Mouse (Mus musculus): ENCODE measurements around the gene Slc25a3. TPM values are rescaled to one million over a fixed set of nuclear protein-coding genes. Genes with fewer than 3 reads are reported as not detected.

Gene Slc25a3
- 415 and 417 TPM in 2 replicates for polyA plus RNA-seq (2016; fragmentation: Nextera tagmentation; extraction: Ambion mirVana)

DNA sequence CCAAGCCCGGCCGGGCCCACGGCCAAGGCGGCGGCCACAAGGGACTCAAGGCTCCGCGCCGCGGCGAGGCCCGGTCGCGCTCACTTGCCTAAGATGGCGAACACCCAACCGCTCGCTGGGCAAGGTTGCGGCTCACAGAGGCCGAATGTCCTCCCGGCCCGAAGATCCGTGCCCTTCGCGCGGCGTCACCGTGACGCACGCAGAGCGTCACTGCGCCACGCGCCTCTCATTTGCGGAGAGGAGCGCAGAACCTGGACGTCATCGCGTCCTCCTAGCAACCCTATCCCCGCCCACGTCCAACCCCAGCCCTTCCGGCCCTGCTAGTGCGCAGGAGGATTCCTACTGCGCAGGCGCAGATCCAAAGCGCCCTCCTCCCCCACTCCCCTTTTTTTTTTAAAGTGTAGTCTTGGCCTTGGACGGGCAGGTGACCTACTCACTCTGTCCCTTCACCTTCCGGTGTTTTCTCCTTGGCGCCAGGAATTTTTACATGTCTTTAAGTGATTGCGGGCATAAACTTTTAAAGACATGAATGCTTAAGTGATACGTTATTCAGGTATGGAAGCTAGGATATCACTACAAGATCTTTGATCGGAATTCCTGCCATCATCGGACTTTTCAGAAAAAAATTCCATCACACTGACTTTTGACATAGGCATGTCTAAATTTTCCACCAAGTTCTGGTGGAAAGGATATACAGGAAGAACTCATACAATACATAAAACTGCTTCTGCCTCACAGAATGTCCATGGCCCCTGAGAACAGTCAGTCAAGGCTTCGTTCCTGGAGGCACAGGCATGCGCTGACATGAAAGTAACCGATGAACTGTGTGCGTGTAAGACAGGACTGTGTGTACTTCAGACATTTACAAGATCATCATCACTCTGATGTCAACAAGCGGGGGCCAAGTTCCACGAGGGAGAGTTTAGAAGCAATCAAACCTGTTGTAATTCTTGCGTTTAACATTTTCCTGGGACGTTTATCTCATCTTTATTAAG, at the start of gene Slc25a3:
Gene Slc25a3, minus strand, starts transcription at position 232 of the 995 bp plus-strand sequence.
- Histone ChIP-seq H3K9ac (peak within 1 kb of the TSS; percentile 98), H3K27me3 (replicated peaks) (no peaks in the 10 kb centered on the region), H3K27ac (peak within 1 kb of the TSS; percentile 81), H3K4me1 (peaks cover 16% of the 10 kb centered on the region; the same call in 1 of the 2 replicates), H3K4me3 (peak within 1 kb of the TSS; percentile 98), H3K36me3 (peaks cover 24% of the 10 kb centered on the region), H3K4me2 (replicated peaks) (peak within 1 kb of the TSS; percentile 82), H3K9me3 (no peaks in the 10 kb centered on the region)
- WGBS = 15% methylated on average over 59 of the region's 59 CpGs
- peak; percentile 100 for ATAC-seq (ENCODE audit: low FRiP score, low read depth)

DNA sequence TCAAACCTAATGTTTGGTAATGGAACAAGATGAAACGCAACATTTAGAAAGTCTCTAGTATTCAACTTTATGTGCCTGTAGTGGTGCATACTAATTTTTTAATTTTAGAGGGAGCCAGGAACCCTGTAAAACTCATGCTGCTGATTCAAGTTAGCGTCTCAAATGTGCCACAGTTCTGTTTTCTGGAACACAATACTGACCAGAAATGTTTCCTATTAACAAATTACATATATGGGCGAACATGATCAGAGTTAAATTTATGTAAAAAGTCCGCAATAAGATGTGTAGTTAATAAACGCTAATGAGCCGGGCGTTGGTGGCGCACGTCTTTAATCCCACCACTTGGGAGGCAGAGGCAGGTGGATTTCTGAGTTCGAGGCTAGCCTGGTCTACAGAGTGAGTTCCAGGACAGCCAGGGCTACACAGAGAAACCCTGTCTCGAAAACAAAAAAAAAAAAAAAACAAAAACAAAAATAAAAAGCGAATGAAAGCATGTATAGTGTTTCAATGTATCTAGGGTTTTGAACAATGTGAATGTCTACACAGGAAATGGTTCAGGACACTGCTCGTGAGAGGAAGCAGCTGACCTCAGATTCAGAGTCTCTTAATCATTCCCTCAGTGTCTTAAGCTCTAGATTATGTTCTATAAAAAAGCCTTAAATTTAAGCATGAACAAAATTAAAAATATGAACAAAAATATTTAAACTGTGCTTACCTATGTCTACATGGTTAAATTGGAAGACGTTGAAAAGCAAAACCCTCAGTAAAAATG, 48.7 kb upstream of the Slc25a3 start:
- no peaks in the 10 kb centered on the region for H3K36me3 ChIP-seq
- peak overlapping the region; percentile 97 for H3K4me3 ChIP-seq
- H3K4me1 ChIP-seq = peaks cover 19% of the 10 kb centered on the region
- H3K27ac ChIP-seq = peak overlapping the region; percentile 99; the same call in 1 of the 2 replicates
- no peaks in the 10 kb centered on the region for H3K9me3 ChIP-seq
- ATAC-seq (ENCODE audit: low FRiP score, low read depth) = no peak
- WGBS = 85% methylated on average over 14 of the region's 14 CpGs
- H3K9ac ChIP-seq = peak overlapping the region; percentile 99
- H3K27me3 ChIP-seq (replicated peaks) = no peaks in the 10 kb centered on the region
- H3K4me2 ChIP-seq (replicated peaks) = peak overlapping the region; percentile 74

DNA sequence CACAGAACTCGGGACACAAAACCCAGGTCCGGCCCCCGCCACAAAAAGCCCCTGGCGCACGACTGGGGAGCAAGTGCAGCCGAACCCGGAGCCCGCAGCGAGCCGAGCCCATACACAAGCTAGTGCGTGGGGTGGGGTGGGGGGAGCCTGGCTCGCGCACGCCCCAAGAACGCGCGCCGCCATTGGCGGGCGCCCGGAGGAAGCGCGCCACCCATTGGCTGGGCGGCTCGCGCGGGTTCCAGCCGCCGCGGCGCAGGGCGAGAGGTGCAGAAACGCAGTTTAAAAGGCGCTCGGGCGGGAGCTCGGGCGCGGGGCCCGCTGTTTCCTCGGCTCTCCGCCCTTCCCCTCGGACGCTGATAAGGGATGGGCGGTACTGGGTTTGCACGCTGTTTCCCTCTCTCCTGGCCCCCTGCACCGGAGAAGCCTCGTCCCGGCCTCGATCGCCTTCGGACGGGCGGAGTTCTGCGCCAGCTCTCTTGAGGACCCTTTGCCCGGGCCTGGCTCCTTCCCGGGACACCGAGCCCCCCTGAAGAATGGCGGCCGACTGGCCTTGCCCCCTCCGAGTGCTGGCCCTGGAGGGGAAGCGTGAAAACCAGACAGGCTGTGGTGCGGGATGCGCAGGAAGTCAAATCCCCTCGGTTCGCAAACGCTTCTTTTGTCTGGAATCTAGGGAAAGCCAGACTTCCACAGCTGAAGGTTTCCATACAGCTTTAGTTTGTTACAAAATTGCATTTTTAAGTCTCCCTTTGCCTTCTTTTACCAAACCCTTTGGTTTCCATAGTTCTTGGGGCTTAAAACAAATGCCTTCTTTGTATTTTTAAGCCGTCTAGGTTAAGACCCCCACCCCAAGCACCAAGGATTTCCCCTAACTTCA, 47.8 kb upstream of the Slc25a3 start:
- Histone ChIP-seq H3K4me3 (peak overlapping the region; percentile 97), H3K27me3 (replicated peaks) (no peaks in the 10 kb centered on the region), H3K9me3 (no peaks in the 10 kb centered on the region), H3K36me3 (no peaks in the 10 kb centered on the region), H3K27ac (peak overlapping the region; percentile 99), H3K4me2 (replicated peaks) (peak overlapping the region; percentile 74), H3K9ac (peak overlapping the region; percentile 99), H3K4me1 (peaks cover 27% of the 10 kb centered on the region)
- peak; percentile 97 for ATAC-seq (ENCODE audit: low FRiP score, low read depth)
- WGBS = under 1% methylated on average over 67 of the region's 68 CpGs

DNA sequence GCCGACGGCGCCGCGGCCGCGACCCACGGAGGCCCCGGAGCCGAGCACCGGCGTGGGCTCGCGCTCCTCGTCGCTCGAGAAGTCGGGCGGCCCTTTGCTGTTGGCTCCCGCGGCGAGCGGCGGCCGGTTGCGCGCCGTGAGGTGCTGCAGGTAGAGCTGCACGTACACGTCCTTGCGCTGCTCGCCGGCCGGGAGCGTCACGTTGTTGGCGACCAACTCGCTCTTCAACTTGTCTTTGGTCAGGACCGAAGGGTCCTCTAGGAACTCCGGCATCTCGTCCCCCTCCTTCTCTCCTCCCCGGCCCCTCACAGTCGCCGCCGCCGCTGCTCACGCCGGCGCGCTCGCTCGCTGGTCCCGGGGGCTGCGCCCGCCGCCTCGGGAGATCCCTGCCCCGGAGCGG, 47.2 kb upstream of the Slc25a3 start:
- Histone ChIP-seq H3K4me3 (peak overlapping the region; percentile 97), H3K9me3 (no peaks in the 10 kb centered on the region), H3K4me2 (replicated peaks) (peak overlapping the region; percentile 74), H3K27me3 (replicated peaks) (no peaks in the 10 kb centered on the region), H3K4me1 (peaks cover 27% of the 10 kb centered on the region), H3K27ac (peak overlapping the region; percentile 99), H3K9ac (peak overlapping the region; percentile 99), H3K36me3 (no peaks in the 10 kb centered on the region)
- peak; percentile 59 for ATAC-seq (ENCODE audit: low FRiP score, low read depth)
- WGBS = under 1% methylated on average over 57 of the region's 59 CpGs

DNA sequence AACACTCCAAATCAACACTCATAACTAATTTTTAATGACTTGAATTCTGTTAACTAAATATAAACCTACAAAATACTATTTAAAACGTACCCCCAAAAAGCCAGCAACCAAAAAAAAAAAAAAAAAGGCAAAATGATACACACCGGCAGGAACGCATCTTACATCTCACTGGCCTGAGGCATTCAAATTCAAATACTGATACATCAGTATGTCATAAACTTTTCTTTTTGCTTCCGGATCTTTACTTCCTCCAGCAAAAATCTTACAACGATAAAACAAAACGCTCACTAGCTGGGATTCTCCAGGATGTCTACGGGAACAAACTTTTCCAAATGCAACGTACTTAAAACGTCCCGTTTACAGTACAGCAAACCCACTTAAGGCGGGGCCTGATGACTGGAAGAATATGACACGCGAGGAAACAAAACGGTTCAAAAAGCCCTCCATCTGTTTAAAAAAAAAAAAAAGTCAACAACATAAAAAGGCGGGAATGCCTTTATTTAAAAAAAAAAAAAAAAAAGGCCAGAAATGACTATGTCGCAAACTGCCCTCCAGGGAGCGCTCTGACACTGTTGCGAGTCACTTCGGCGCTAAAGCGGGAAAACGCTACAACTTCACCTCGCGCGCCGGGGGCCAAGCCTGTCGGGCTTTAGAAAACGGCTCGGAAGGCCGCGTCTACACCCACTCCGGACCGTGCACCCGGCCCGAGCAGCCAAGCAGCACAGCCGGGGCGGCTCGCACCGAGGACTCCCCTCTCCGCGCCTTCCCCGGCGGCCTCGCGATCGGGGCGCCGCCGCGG, 46.5 kb upstream of the Slc25a3 start:
- Histone ChIP-seq H3K4me1 (peaks cover 27% of the 10 kb centered on the region), H3K36me3 (peaks cover 6% of the 10 kb centered on the region; the same call in 1 of the 2 replicates), H3K9ac (peak overlapping the region; percentile 99), H3K27ac (peak overlapping the region; percentile 99), H3K4me2 (replicated peaks) (peak overlapping the region; percentile 74), H3K27me3 (replicated peaks) (no peaks in the 10 kb centered on the region), H3K9me3 (no peaks in the 10 kb centered on the region), H3K4me3 (peak overlapping the region; percentile 97)
- peak; percentile 66 for ATAC-seq (ENCODE audit: low FRiP score, low read depth)
- 1% methylated on average over 50 of the region's 50 CpGs for WGBS

DNA sequence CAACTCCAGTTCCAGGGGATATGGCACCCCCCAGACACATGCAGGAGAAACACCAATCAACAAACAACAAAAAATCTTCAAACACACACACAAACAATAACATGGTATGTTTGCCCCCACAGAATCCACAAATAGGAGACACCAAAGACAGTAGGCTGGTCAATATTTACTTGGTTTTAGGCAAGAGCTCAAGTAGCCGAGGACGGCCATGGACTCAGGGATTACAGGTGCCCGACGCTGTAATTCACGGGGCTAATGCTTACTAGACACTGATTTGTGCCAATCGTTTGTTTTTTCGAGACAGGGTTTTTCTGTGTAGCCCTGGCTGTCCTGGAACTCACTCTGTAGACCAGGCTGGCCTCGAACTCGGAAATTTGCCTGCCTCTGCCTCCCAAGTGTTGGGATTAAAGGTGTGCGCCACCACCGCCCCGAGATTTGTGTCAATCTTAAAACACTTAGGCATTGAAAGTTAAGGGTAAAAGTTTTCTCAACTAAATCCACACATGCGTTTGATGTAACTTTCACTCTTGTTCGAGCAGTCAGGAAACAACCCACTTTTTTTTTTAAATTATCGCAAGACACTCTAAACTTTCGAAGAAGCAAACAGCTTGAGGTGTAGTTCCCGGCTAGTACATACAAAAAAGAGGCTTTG, 45.7 kb upstream of the Slc25a3 start:
- 44% methylated on average over 17 of the region's 17 CpGs for WGBS
- Histone ChIP-seq H3K36me3 (peaks cover 10% of the 10 kb centered on the region; the same call in 1 of the 2 replicates), H3K9me3 (no peaks in the 10 kb centered on the region), H3K4me3 (peak overlapping the region; percentile 97), H3K27ac (no peak overlapping the region), H3K9ac (peak overlapping the region; percentile 48; the same call in 1 of the 2 replicates), H3K4me2 (replicated peaks) (peak overlapping the region; percentile 74), H3K4me1 (peaks cover 27% of the 10 kb centered on the region), H3K27me3 (replicated peaks) (no peaks in the 10 kb centered on the region)
- no peak for ATAC-seq (ENCODE audit: low FRiP score, low read depth)

DNA sequence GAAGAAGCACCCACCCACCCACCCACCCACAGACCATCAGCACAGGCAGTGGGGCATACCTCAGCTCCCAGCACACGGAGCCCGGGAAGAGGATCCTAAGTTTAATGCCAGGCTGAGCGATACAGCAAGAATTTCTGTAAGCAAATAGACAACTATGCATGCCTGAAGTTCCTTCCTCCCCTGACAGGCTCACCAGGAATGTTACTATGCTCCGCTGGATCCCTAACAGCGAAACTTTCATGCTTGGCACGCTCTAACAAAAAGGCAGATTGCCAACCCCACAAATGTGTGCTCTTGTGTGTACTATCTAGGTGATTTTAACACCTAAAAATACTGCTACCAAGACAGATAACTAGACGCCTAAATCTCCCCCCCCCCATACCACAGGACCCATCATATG, 43.5 kb upstream of the Slc25a3 start:
- no peak overlapping the region for H3K4me3 ChIP-seq
- no peak overlapping the region for H3K27ac ChIP-seq
- peaks cover 27% of the 10 kb centered on the region for H3K4me1 ChIP-seq
- no peak for ATAC-seq (ENCODE audit: low FRiP score, low read depth)
- H3K9ac ChIP-seq = no peak overlapping the region
- H3K9me3 ChIP-seq = no peaks in the 10 kb centered on the region
- peaks cover 27% of the 10 kb centered on the region for H3K36me3 ChIP-seq
- 65% methylated on average over 7 of the region's 7 CpGs for whole genome bisulfite sequencing
- no peaks in the 10 kb centered on the region for H3K27me3 ChIP-seq (replicated peaks)
- peak overlapping the region; percentile 74; the same call in 1 of the 2 replicates for H3K4me2 ChIP-seq (replicated peaks)

DNA sequence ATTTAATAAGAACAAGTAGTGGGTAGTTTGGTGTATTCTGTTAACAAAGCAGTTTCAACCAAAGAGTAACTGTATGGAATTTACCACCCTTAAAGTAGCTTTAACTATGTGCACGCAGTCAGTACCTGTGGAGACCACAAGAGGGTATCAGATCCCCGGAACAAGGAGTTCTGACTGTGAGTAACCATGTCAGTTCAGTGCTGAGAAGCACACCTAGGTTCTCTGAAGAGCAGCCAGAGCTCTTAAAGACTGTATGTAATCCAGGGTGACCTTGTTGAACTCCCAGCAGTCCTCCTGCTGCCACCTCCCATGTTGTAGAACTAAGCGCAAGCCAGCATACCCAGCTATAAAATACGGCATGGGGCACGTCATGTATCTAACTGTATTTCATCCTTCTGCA, 43.0 kb upstream of the Slc25a3 start:
- Histone ChIP-seq H3K27ac (no peak overlapping the region), H3K9ac (no peak overlapping the region), H3K4me3 (no peak overlapping the region), H3K4me2 (replicated peaks) (peak overlapping the region; percentile 74; the same call in 1 of the 2 replicates), H3K27me3 (replicated peaks) (no peaks in the 10 kb centered on the region), H3K36me3 (peaks cover 31% of the 10 kb centered on the region), H3K9me3 (no peaks in the 10 kb centered on the region), H3K4me1 (peaks cover 27% of the 10 kb centered on the region)
- no peak for ATAC-seq (ENCODE audit: low FRiP score, low read depth)
- WGBS = 61% methylated on average over 5 of the region's 5 CpGs

DNA sequence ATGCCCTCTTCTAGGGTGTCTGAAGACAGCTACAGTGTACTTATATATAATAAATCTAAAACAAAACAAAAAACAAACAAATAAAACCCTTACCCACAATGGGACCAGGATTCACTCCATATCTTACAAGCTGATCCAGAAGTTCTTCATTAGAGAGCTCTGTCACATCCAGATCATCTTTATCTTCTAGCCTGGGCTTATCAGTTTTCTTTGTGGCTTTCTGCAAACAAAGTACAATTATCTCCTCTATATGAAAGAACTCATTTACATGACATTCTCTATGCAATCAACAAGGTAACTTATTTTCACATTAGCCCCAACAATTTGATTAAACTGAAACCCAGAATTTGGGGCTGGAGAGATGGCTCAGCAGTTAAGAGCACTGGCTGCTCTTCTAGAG, 42.0 kb upstream of the Slc25a3 start:
- ATAC-seq (ENCODE audit: low FRiP score, low read depth) = no peak
- H3K9me3 ChIP-seq = no peaks in the 10 kb centered on the region
- no peak overlapping the region for H3K27ac ChIP-seq
- no peak overlapping the region for H3K4me3 ChIP-seq
- peaks cover 27% of the 10 kb centered on the region for H3K4me1 ChIP-seq
- peaks cover 42% of the 10 kb centered on the region for H3K36me3 ChIP-seq
- no peak overlapping the region for H3K4me2 ChIP-seq (replicated peaks)
- H3K27me3 ChIP-seq (replicated peaks) = no peaks in the 10 kb centered on the region
- H3K9ac ChIP-seq = no peak overlapping the region

DNA sequence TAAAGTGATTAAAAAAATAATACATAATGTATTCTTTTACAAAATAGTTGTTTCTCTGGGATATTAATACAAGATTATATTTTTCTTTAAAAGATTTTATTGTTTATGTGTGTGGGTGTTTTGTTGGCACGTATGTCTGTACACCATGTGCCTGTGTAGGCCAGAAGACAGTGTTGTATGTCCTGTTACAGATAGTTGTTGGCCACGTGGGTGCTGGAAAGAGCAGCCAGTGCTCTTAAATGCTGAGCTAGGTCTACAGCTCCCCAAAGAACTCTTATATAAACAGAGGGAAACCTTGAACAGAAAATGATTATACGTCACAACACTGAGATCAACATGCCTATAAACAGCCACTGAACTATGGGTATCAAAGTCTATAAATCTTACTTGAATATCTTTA, 40.6 kb upstream of the Slc25a3 start:
- H3K9me3 ChIP-seq = no peaks in the 10 kb centered on the region
- no peak overlapping the region for H3K9ac ChIP-seq
- H3K36me3 ChIP-seq = peaks cover 48% of the 10 kb centered on the region
- peaks cover 23% of the 10 kb centered on the region for H3K4me1 ChIP-seq
- H3K4me2 ChIP-seq (replicated peaks) = no peak overlapping the region
- WGBS = 83% methylated on average over 3 of the region's 3 CpGs
- no peak for ATAC-seq (ENCODE audit: low FRiP score, low read depth)
- H3K27me3 ChIP-seq (replicated peaks) = no peaks in the 10 kb centered on the region
- no peak overlapping the region for H3K27ac ChIP-seq
- H3K4me3 ChIP-seq = no peak overlapping the region
